Mouse (Mus musculus) forebrain, postnatal 0 days (tissue): ENCODE measurements around the gene Syt2. TPM values are rescaled to one million over a fixed set of nuclear protein-coding genes. Genes with fewer than 3 reads are reported as not detected.

Source experiments
- ATAC-seq: fragments of 200-750 bp; cut with Nextera tagmentation; 2 replicates; pipeline ENCODE4 v1.8.0; 2017; ENCODE audit warnings: mild to moderate bottlenecking, moderate library complexity
- DNase-seq: peaks from one replicate; pipeline ENCODE4 v3.0.0-alpha.2; 2015
- H3K27ac ChIP-seq: fragments of 300-500 bp; sonication (generic); 2 replicates; pipeline ENCODE4 v1.5.1; 2014; ENCODE audit warnings: low read depth, mild to moderate bottlenecking, antibody characterized with exemption, low read length, moderate library complexity, mixed read lengths
- H3K27me3 ChIP-seq: fragments of 300-500 bp; sonication (generic); 2 replicates; pipeline ENCODE4 v1.6.1; 2014; ENCODE audit warnings: mild to moderate bottlenecking, low read length, mixed read lengths; ENCODE audit not compliant: insufficient read depth
- H3K36me3 ChIP-seq: fragments of 300-500 bp; sonication (generic); 2 replicates; pipeline ENCODE4 v1.6.1; 2014; ENCODE audit warnings: mild to moderate bottlenecking, moderate library complexity; ENCODE audit not compliant: insufficient read depth
- H3K4me1 ChIP-seq: fragments of 300-500 bp; sonication (generic); 2 replicates; pipeline ENCODE4 v1.6.1; 2014; ENCODE audit warnings: antibody characterized with exemption; ENCODE audit not compliant: insufficient read depth
- H3K4me2 ChIP-seq: fragments of 300-500 bp; sonication (generic); 2 replicates; pipeline ENCODE4 v1.6.1; 2014; ENCODE audit warnings: low read depth, mild to moderate bottlenecking, moderate library complexity
- H3K4me3 ChIP-seq: fragments of 300-500 bp; sonication (generic); 2 replicates; pipeline ENCODE4 v1.5.1; 2014; ENCODE audit warnings: low read depth, low read length, mixed read lengths
- H3K9ac ChIP-seq: fragments of 300-500 bp; sonication (generic); 2 replicates; pipeline ENCODE4 v1.6.1; 2014; ENCODE audit warnings: mild to moderate bottlenecking
- H3K9me3 ChIP-seq: fragments of 300-500 bp; sonication (generic); 2 replicates; pipeline ENCODE4 v1.6.1; 2016; ENCODE audit warnings: low read length
- CTCF ChIP-seq: sonication (generic); IDR thresholded peaks from 2 replicates; pipeline ENCODE4 v1.5.1; 2016; ENCODE audit warnings: antibody characterized with exemption, control low read depth, low read depth
- WGBS: fragments of 180-500 bp; shearing (Covaris S2); extraction: QIAGEN DNeasy Blood & Tissue Kit; methylation state at CpG from one replicate; pipeline ENCODE4 v1.1.7; 2014; 5-methylcytosine and 5-hydroxymethylcytosine counted together
- polyA plus RNA-seq: library from polyadenylated mRNA; unstranded; fragments of >200 nt; fragmentation: Nextera tagmentation; extraction: Ambion mirVana; gene quantifications from 2 replicates; pipeline ENCODE4 v1.2.1, GENCODE M21; 2015
- total RNA-seq: library from RNA; depleted of rRNA; stranded (reverse); fragments of >200 nt; gene quantifications from 2 replicates; pipeline ENCODE4 v1.2.3, GENCODE M21; 2014

The Syt2 gene
- total and polyA plus RNA-seq, 2 experiments from 2014 or later: 1.3 to 1.6 TPM

GRCm38 (mm10) chr1:134636684-134637083, 9.8 kb upstream of the Syt2 start:
- Histone ChIP-seq H3K4me3 (no peak overlapping the region), H3K36me3 (peaks cover 21% of the 10 kb centered on the region), H3K4me1 (0 out of 2 replicates have a peak, but pooled peaks cover 5% of the 10 kb centered on the region), H3K4me2 (no peak overlapping the region), H3K9ac (no peak overlapping the region), H3K9me3 (no peaks in the 10 kb centered on the region), H3K27ac (no peak overlapping the region), H3K27me3 (no peaks in the 10 kb centered on the region)
- WGBS: 4% methylated on average over 3 of the region's 3 CpGs
- peak; percentile 60 for ATAC-seq
- peak; percentile 59 for DNase-seq
- TF ChIP-seq CTCF: peak; percentile 70

GRCm38 (mm10) chr1:134638041-134638440, 8.4 kb upstream of the Syt2 start:
- Histone ChIP-seq H3K36me3 (peaks cover 10% of the 10 kb centered on the region; the same call in 1 of the 2 replicates), H3K4me3 (no peak overlapping the region), H3K9me3 (no peaks in the 10 kb centered on the region), H3K4me1 (0 out of 2 replicates have a peak, but pooled peaks cover 5% of the 10 kb centered on the region), H3K4me2 (no peak overlapping the region), H3K27me3 (no peaks in the 10 kb centered on the region), H3K27ac (no peak overlapping the region), H3K9ac (no peak overlapping the region)
- no peak for ATAC-seq
- WGBS: 42% methylated on average over 3 of the region's 3 CpGs
- TF ChIP-seq CTCF: no peak
- no peak for DNase-seq

DNA sequence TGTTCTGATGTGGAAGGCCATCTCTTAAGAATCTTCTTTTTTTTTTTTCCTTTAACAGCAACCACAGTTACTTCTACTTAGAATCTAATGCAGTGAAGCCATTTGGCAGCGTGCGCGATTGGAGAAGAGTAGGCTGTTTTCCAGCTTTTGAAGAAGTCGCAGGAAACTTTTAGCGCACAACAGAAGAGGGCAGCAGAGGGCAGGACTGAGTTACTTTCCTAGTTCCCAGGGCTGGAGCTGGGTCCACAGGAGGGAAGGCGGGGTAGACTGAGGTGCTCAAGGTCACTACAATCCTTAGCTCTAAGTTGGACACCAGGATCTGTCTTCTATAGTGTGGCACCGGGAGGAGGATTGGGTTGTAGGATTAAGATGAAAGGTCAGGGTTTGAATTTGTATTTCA, 8.0 kb upstream of the Syt2 start:
- Histone ChIP-seq H3K9me3 (no peaks in the 10 kb centered on the region), H3K4me2 (no peak overlapping the region), H3K9ac (no peak overlapping the region), H3K36me3 (0 out of 2 replicates have a peak, but pooled peaks cover 6% of the 10 kb centered on the region), H3K4me1 (0 out of 2 replicates have a peak, but pooled peaks cover 5% of the 10 kb centered on the region), H3K4me3 (no peak overlapping the region), H3K27me3 (no peaks in the 10 kb centered on the region), H3K27ac (no peak overlapping the region)
- WGBS: 25% methylated on average over 7 of the region's 7 CpGs
- ATAC-seq: peak; percentile 21; the same call in 1 of the 2 replicates
- DNase-seq: peak; percentile 69
- peak; percentile 72 for TF ChIP-seq CTCF

GRCm38 (mm10) chr1:134639460-134639859, 7.0 kb upstream of the Syt2 start:
- H3K4me1 ChIP-seq: 0 out of 2 replicates have a peak, but pooled peaks cover 5% of the 10 kb centered on the region
- DNase-seq (peak; percentile 40), ATAC-seq (peak; percentile 34)
- H3K9ac ChIP-seq: no peak overlapping the region
- WGBS: 59% methylated on average over 6 of the region's 6 CpGs
- no peak overlapping the region for H3K4me3 ChIP-seq
- no peak overlapping the region for H3K4me2 ChIP-seq
- H3K27me3 ChIP-seq: no peaks in the 10 kb centered on the region
- H3K9me3 ChIP-seq: no peaks in the 10 kb centered on the region
- 0 out of 2 replicates have a peak, but pooled peaks cover 3% of the 10 kb centered on the region for H3K36me3 ChIP-seq
- H3K27ac ChIP-seq: no peak overlapping the region
- TF ChIP-seq CTCF: no peak

GRCm38 (mm10) chr1:134641507-134641906, 5.0 kb upstream of the Syt2 start:
- Histone ChIP-seq H3K36me3 (no peaks in the 10 kb centered on the region), H3K27ac (no peak overlapping the region), H3K4me3 (no peak overlapping the region), H3K9ac (no peak overlapping the region), H3K9me3 (no peaks in the 10 kb centered on the region), H3K4me2 (no peak overlapping the region), H3K4me1 (0 out of 2 replicates have a peak, but pooled peaks cover 5% of the 10 kb centered on the region), H3K27me3 (peaks cover 4% of the 10 kb centered on the region)
- no peak for DNase-seq
- ATAC-seq: no peak
- 25% methylated on average over 3 of the region's 3 CpGs for WGBS
- TF ChIP-seq CTCF: peak; percentile 36; the same call in 1 of the 2 replicates

- no peaks in the 10 kb centered on the region for H3K9me3 ChIP-seq
- WGBS: 62% methylated on average over 6 of the region's 6 CpGs
Observed at GRCm38 (mm10) chr1:134643702-134644101, 2.8 kb upstream of the Syt2 start.

GRCm38 (mm10) chr1:134645408-134646200, 873 bp upstream of the Syt2 start:
- WGBS: 16% methylated on average over 16 of the region's 16 CpGs

More at GRCm38 (mm10) chr1:134643702-134644101, 2.8 kb upstream of the Syt2 start:
- H3K4me3 ChIP-seq: no peak overlapping the region
- peaks cover 26% of the 10 kb centered on the region for H3K27me3 ChIP-seq
- ATAC-seq (no peak), DNase-seq (no peak)
- 0 out of 2 replicates have a peak, but pooled peaks cover 5% of the 10 kb centered on the region for H3K4me1 ChIP-seq
- no peak overlapping the region for H3K27ac ChIP-seq
- H3K36me3 ChIP-seq: no peaks in the 10 kb centered on the region
- H3K9ac ChIP-seq: no peak overlapping the region
- no peak overlapping the region for H3K4me2 ChIP-seq
- no peak for TF ChIP-seq CTCF

More at GRCm38 (mm10) chr1:134645408-134646200, 873 bp upstream of the Syt2 start:
- Histone ChIP-seq H3K27ac (no peak overlapping the region), H3K36me3 (no peaks in the 10 kb centered on the region), H3K9me3 (no peaks in the 10 kb centered on the region), H3K4me1 (no peaks in the 10 kb centered on the region), H3K27me3 (peaks cover 34% of the 10 kb centered on the region), H3K4me3 (peak overlapping the region; percentile 46), H3K9ac (peak overlapping the region; percentile 51; the same call in 1 of the 2 replicates), H3K4me2 (peak overlapping the region; percentile 95)
- ATAC-seq (no peak), DNase-seq (no peak)
- no peak for TF ChIP-seq CTCF
